Mouse (Mus musculus) liver, adult 2 months (tissue): ENCODE data around the gene Slc39a2. TPM values are rescaled to one million over a fixed set of nuclear protein-coding genes. Genes with fewer than 3 reads are reported as not detected.
A peak's percentile ranks its signal among the peaks of the same experiment; 100 is the strongest.
"Not testable (repeated sequence)": the region's sequence is repeated elsewhere in the genome, so short reads cannot be mapped to it uniquely, and the experiment has no call there.

Experiments used
- DNase-seq: peaks from one replicate; pipeline ENCODE4 v3.0.0-alpha.2; 2011; ENCODE audit warnings: low read depth, low spot score; ENCODE audit errors: extremely low read depth
- H3K27ac ChIP-seq: fragments of 200-500 bp; replicated peaks from 2 replicates; pipeline ENCODE4 v1.5.1; 2012; ENCODE audit warnings: low read depth, mild to moderate bottlenecking, control low read depth, inconsistent platforms, low read length; ENCODE audit not compliant: insufficient read depth
- H3K27me3 ChIP-seq: fragments of 200-500 bp; 2 replicates; pipeline ENCODE4 v1.6.1; 2012; ENCODE audit warnings: mild to moderate bottlenecking, moderate library complexity, low read length, inconsistent platforms; ENCODE audit not compliant: control insufficient read depth, insufficient read depth
- H3K36me3 ChIP-seq: fragments of 200-500 bp; 2 replicates; pipeline ENCODE4 v1.6.1; 2012; ENCODE audit warnings: low read length, inconsistent platforms; ENCODE audit not compliant: control insufficient read depth, insufficient read depth
- H3K4me1 ChIP-seq: fragments of 200-500 bp; 2 replicates; pipeline ENCODE4 v1.6.1; 2011; ENCODE audit warnings: low read length; ENCODE audit not compliant: control insufficient read depth, insufficient read depth
- H3K4me3 ChIP-seq: fragments of 200-500 bp; 2 replicates; pipeline ENCODE4 v1.5.1; 2011; ENCODE audit warnings: low read depth, mild to moderate bottlenecking, control low read depth, low read length, moderate library complexity; ENCODE audit not compliant: insufficient read depth
- H3K79me2 ChIP-seq: fragments of 200-500 bp; 2 replicates; pipeline ENCODE4 v1.6.1; 2012; ENCODE audit warnings: inconsistent platforms, mild to moderate bottlenecking, low read length, moderate library complexity; ENCODE audit not compliant: control insufficient read depth, insufficient read depth
- H3K9ac ChIP-seq: fragments of 200-500 bp; 2 replicates; pipeline ENCODE4 v1.6.1; 2012; ENCODE audit warnings: low read depth, mild to moderate bottlenecking, control low read depth, inconsistent platforms, low read length
- CTCF ChIP-seq: fragments of 200-500 bp; IDR thresholded peaks from 2 replicates; pipeline ENCODE4 v1.5.1; 2011; ENCODE audit warnings: low read depth, low read length, control low read depth
- POLR2A ChIP-seq: fragments of 200-500 bp; IDR thresholded peaks from 2 replicates; pipeline ENCODE4 v1.6.1; 2011; ENCODE audit warnings: low read length, control low read depth; ENCODE audit not compliant: insufficient read depth; ENCODE audit errors: extremely low read depth
- WGBS: fragments of 180-500 bp; shearing (Covaris S2); methylation state at CpG from one replicate; pipeline ENCODE4 v1.1.7; 2018; 5-methylcytosine and 5-hydroxymethylcytosine counted together
- polyA plus RNA-seq: library from polyadenylated mRNA; depleted of rRNA; stranded (reverse); fragments of >200 nt; gene quantifications from 2 replicates; pipeline ENCODE4 v1.2.3, GENCODE M21; 2012; rRNA removed
- total RNA-seq: library from RNA; depleted of rRNA; stranded (reverse); fragments of >200 nt; gene quantifications from 2 replicates; pipeline ENCODE4 v1.2.3, GENCODE M21; 2014; rRNA removed

Gene Slc39a2
- total RNA-seq (0.65 and 1.4 TPM in 2 replicates), polyA plus RNA-seq (1.1 and 1.8 TPM in 2 replicates)

- H3K27me3 ChIP-seq: no peaks in the 10 kb centered on the region
- 86% methylated on average over 9 of the region's 9 CpGs for WGBS
- no peak for TF ChIP-seq CTCF
- TF ChIP-seq POLR2A: no peak
- 0 out of 2 replicates have a peak, but pooled peaks cover 1% of the 10 kb centered on the region for H3K4me1 ChIP-seq
- peaks cover 36% of the 10 kb centered on the region for H3K36me3 ChIP-seq
- no peaks in the 10 kb centered on the region for H3K79me2 ChIP-seq
- H3K27ac ChIP-seq: no peak within 1 kb of the TSS
- DNase-seq: no peak
- H3K4me3 ChIP-seq: no peak within 1 kb of the TSS
- H3K9ac ChIP-seq: no peak within 1 kb of the TSS
Observed at GRCm38 (mm10) chr14:51892191-51892939, at the start of gene Slc39a2. Slc39a2 (plus strand) TSS chr14:51892889.

GRCm38 (mm10) chr14:51843882-51844281 is 48.8 kb upstream of the Slc39a2 start:
- H3K36me3 ChIP-seq: no peaks in the 10 kb centered on the region
- H3K27ac ChIP-seq: no peak overlapping the region
- no peaks in the 10 kb centered on the region for H3K79me2 ChIP-seq
- TF ChIP-seq CTCF (no peak), POLR2A (no peak)
- DNase-seq: no peak
- no peak overlapping the region for H3K4me3 ChIP-seq
- no peak overlapping the region for H3K9ac ChIP-seq
- no peaks in the 10 kb centered on the region; the same call in 1 of the 2 replicates for H3K27me3 ChIP-seq
- H3K4me1 ChIP-seq: no peaks in the 10 kb centered on the region

- TF ChIP-seq POLR2A (no peak), CTCF (no peak)
- H3K79me2 ChIP-seq: no peaks in the 10 kb centered on the region
- no peaks in the 10 kb centered on the region for H3K4me1 ChIP-seq
- DNase-seq: no peak
- no peaks in the 10 kb centered on the region; the same call in 1 of the 2 replicates for H3K27me3 ChIP-seq
- no peak overlapping the region for H3K4me3 ChIP-seq
- H3K27ac ChIP-seq: no peak overlapping the region
- no peak overlapping the region for H3K9ac ChIP-seq
- 64% methylated on average over 3 of the region's 3 CpGs for WGBS
- H3K36me3 ChIP-seq: no peaks in the 10 kb centered on the region
Observed at GRCm38 (mm10) chr14:51846566-51846965, 46.1 kb upstream of the Slc39a2 start.

- 35% methylated on average over 3 of the region's 3 CpGs for WGBS
- H3K36me3 ChIP-seq, H3K27ac ChIP-seq, H3K79me2 ChIP-seq, H3K4me1 ChIP-seq, H3K4me3 ChIP-seq, DNase-seq, H3K9ac ChIP-seq, H3K27me3 ChIP-seq: not testable (repeated sequence)
- TF ChIP-seq CTCF: peak; percentile 41
Observed at GRCm38 (mm10) chr14:51851006-51851405, 41.7 kb upstream of the Slc39a2 start.

DNA sequence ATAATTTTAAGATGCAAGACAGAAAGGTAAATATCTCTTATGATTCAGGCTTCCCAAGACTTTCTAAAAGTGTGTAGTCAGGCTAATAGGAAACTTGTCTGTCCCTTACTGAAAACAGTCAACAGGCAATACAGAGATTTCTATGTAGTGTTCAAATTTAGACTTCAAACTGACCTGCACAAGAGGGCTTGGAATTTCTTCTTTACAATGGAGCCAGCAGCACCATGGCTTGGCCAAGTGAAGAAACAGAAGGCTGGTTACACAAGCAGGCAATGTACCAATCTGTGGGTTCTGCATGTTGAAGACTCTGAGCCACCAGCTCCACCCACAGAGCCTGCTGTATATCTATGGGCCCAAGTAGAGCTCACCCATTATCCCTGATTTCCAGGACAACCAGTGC is 39.3 kb upstream of the Slc39a2 start, which contains the start of gene Ear6:
Gene Ear6, plus strand, starts transcription at position 301 of the 400 bp plus-strand sequence.
- DNase-seq: no peak
- TF ChIP-seq POLR2A (no peak), CTCF (no peak)
- Histone ChIP-seq H3K9ac (no peak within 1 kb of the TSS), H3K4me1 (no peaks in the 10 kb centered on the region), H3K27ac (no peak within 1 kb of the TSS), H3K36me3 (no peaks in the 10 kb centered on the region), H3K79me2 (no peaks in the 10 kb centered on the region), H3K4me3 (no peak within 1 kb of the TSS), H3K27me3 (no peaks in the 10 kb centered on the region)

GRCm38 (mm10) chr14:51855280-51855679 is 37.4 kb upstream of the Slc39a2 start:
- DNase-seq, H3K4me1 ChIP-seq, H3K27ac ChIP-seq, H3K4me3 ChIP-seq, H3K9ac ChIP-seq, H3K36me3 ChIP-seq, H3K79me2 ChIP-seq, H3K27me3 ChIP-seq: not testable (repeated sequence)
- 69% methylated on average over 7 of the region's 7 CpGs for WGBS
